Mouse (Mus musculus): ENCODE results near the gene Zfp106.

Gene Zfp106

GRCm38 (mm10) chr2:120476277-120477087 lies 87.2 kb downstream of the Zfp106 start:
- no peak for DNase-seq (ENCODE audit: low spot score in 2 of 2)

- DNase-seq (ENCODE audit: low spot score in 2 of 2) = no peak
Measured at GRCm38 (mm10) chr2:120470856-120471255, 92.8 kb downstream of the Zfp106 start.

GRCm38 (mm10) chr2:120469715-120470114 lies 93.9 kb downstream of the Zfp106 start:
- DNase-seq (ENCODE audit: low spot score in 2 of 2) = no peak

GRCm38 (mm10) chr2:120469220-120469619 lies 94.4 kb downstream of the Zfp106 start:
- no peak for DNase-seq (ENCODE audit: low spot score in 2 of 2)

GRCm38 (mm10) chr2:120468011-120468410 lies 95.6 kb downstream of the Zfp106 start:
- no peak for DNase-seq (ENCODE audit: low spot score in 2 of 2)

GRCm38 (mm10) chr2:120465397-120465785 lies 98.3 kb downstream of the Zfp106 start:
- no peak for DNase-seq (ENCODE audit: low spot score in 2 of 2)

- DNase-seq (ENCODE audit: low spot score in 2 of 2) = no peak
Measured at GRCm38 (mm10) chr2:120464732-120465396, 98.8 kb downstream of the Zfp106 start.

- DNase-seq (ENCODE audit: low spot score in 2 of 2) = no peak
Measured at GRCm38 (mm10) chr2:120464091-120464490, 99.6 kb downstream of the Zfp106 start.

- no peak for DNase-seq (ENCODE audit: low spot score in 2 of 2)
Measured at GRCm38 (mm10) chr2:120463328-120463727, 100.3 kb downstream of the Zfp106 start.

GRCm38 (mm10) chr2:120460216-120460615 lies 103.4 kb downstream of the Zfp106 start:
- DNase-seq (ENCODE audit: low spot score in 2 of 2) = no peak

Measured in right cerebral cortex, adult 2 months (tissue).